Mouse (Mus musculus): ENCODE measurements at regions not wholly inside any gene's neighbourhood (a gene's known extent, or its start where the extent isn't known, plus 50 kb on each side); places are given as distances from the start of the nearest gene placed in this dataset.

- peak; percentile 10 for DNase-seq (ENCODE audit: low spot score)
- Histone ChIP-seq H3K4me3 (ENCODE audit: low read depth, low read length) (no peak overlapping the region), H3K4me1 (ENCODE audit: insufficient read depth, low read depth, low read length) (no peaks in the 10 kb centered on the region), H3K9ac (replicated peaks; ENCODE audit: low read depth) (no peak overlapping the region), H3K27me3 (replicated peaks; ENCODE audit: insufficient read depth, low read length) (no peaks in the 10 kb centered on the region), H3K9me3 (ENCODE audit: low read length) (no peaks in the 10 kb centered on the region), H3K36me3 (ENCODE audit: insufficient read depth, low read length) (no peaks in the 10 kb centered on the region), H3K4me2 (replicated peaks; ENCODE audit: low read depth, low read length) (no peak overlapping the region), H3K27ac (ENCODE audit: low read length) (no peak overlapping the region)
- TF ChIP-seq EP300 (IDR thresholded peaks at IDR 0.05), result no peak
- ATAC-seq, result no peak
- WGBS, result 85% methylated on average over 5 of the region's 5 CpGs
These were observed 265.7 kb upstream of the Kcnj16 start for GRCm38 (mm10) chr11:110702119-110702518.

GRCm38 (mm10) chr11:110703511-110703910, 264.3 kb upstream of the Kcnj16 start:
- no peak for DNase-seq (ENCODE audit: low spot score)
- no peak for ATAC-seq

GRCm38 (mm10) chr11:110707328-110707727, 260.5 kb upstream of the Kcnj16 start:
- H3K4me1 ChIP-seq (ENCODE audit: insufficient read depth, low read depth, low read length), result no peaks in the 10 kb centered on the region
- TF ChIP-seq EP300 (IDR thresholded peaks at IDR 0.05) (no peak), CTCF (IDR thresholded peaks at IDR 0.05) (no peak)
- no peak overlapping the region for H3K9ac ChIP-seq (replicated peaks; ENCODE audit: low read depth)
- H3K4me2 ChIP-seq (replicated peaks; ENCODE audit: low read depth, low read length), result no peak overlapping the region
- ATAC-seq (no peak), DNase-seq (ENCODE audit: low spot score) (no peak)
- H3K9me3 ChIP-seq (ENCODE audit: low read length), result no peaks in the 10 kb centered on the region
- H3K4me3 ChIP-seq (ENCODE audit: low read depth, low read length), result no peak overlapping the region
- H3K27ac ChIP-seq (ENCODE audit: low read length), result no peak overlapping the region
- WGBS, result 76% methylated on average over 4 of the region's 4 CpGs
- no peaks in the 10 kb centered on the region for H3K27me3 ChIP-seq (replicated peaks; ENCODE audit: insufficient read depth, low read length)
- no peaks in the 10 kb centered on the region for H3K36me3 ChIP-seq (ENCODE audit: insufficient read depth, low read length)

More at GRCm38 (mm10) chr11:110703511-110703910, 264.3 kb upstream of the Kcnj16 start:
- Histone ChIP-seq H3K4me1 (ENCODE audit: insufficient read depth, low read depth, low read length) (no peaks in the 10 kb centered on the region), H3K9ac (replicated peaks; ENCODE audit: low read depth) (no peak overlapping the region), H3K36me3 (ENCODE audit: insufficient read depth, low read length) (no peaks in the 10 kb centered on the region), H3K9me3 (ENCODE audit: low read length) (no peaks in the 10 kb centered on the region), H3K4me3 (ENCODE audit: low read depth, low read length) (no peak overlapping the region), H3K27me3 (replicated peaks; ENCODE audit: insufficient read depth, low read length) (no peaks in the 10 kb centered on the region), H3K4me2 (replicated peaks; ENCODE audit: low read depth, low read length) (no peak overlapping the region), H3K27ac (ENCODE audit: low read length) (no peak overlapping the region)
- TF ChIP-seq CTCF (IDR thresholded peaks at IDR 0.05) (no peak), EP300 (IDR thresholded peaks at IDR 0.05) (no peak)
- 81% methylated on average over 2 of the region's 2 CpGs for WGBS

- no peak for DNase-seq (ENCODE audit: low spot score)
- no peaks in the 10 kb centered on the region for H3K27me3 ChIP-seq (replicated peaks; ENCODE audit: insufficient read depth, low read length)
- H3K9ac ChIP-seq (replicated peaks; ENCODE audit: low read depth), result no peak overlapping the region
- H3K36me3 ChIP-seq (ENCODE audit: insufficient read depth, low read length), result no peaks in the 10 kb centered on the region
- H3K27ac ChIP-seq (ENCODE audit: low read length), result no peak overlapping the region
- no peaks in the 10 kb centered on the region for H3K4me1 ChIP-seq (ENCODE audit: insufficient read depth, low read depth, low read length)
- H3K4me2 ChIP-seq (replicated peaks; ENCODE audit: low read depth, low read length), result no peak overlapping the region
- H3K4me3 ChIP-seq (ENCODE audit: low read depth, low read length), result no peak overlapping the region
- no peak for TF ChIP-seq EP300 (IDR thresholded peaks at IDR 0.05)
- TF ChIP-seq CTCF (IDR thresholded peaks at IDR 0.05), result no peak
- no peaks in the 10 kb centered on the region for H3K9me3 ChIP-seq (ENCODE audit: low read length)
- WGBS, result 61% methylated on average over 2 of the region's 2 CpGs
- ATAC-seq, result no peak
These were observed 252.5 kb upstream of the Kcnj16 start for GRCm38 (mm10) chr11:110715300-110715699.

- H3K4me1 ChIP-seq (ENCODE audit: insufficient read depth, low read depth, low read length), result no peaks in the 10 kb centered on the region
- WGBS, result 61% methylated on average over 1 of the region's 1 CpGs
- no peak for DNase-seq (ENCODE audit: low spot score)
- TF ChIP-seq CTCF (IDR thresholded peaks at IDR 0.05) (no peak), EP300 (IDR thresholded peaks at IDR 0.05) (no peak)
- no peaks in the 10 kb centered on the region for H3K27me3 ChIP-seq (replicated peaks; ENCODE audit: insufficient read depth, low read length)
- H3K9ac ChIP-seq (replicated peaks; ENCODE audit: low read depth), result no peak overlapping the region
- no peak overlapping the region for H3K4me2 ChIP-seq (replicated peaks; ENCODE audit: low read depth, low read length)
- no peaks in the 10 kb centered on the region for H3K9me3 ChIP-seq (ENCODE audit: low read length)
- no peaks in the 10 kb centered on the region for H3K36me3 ChIP-seq (ENCODE audit: insufficient read depth, low read length)
- no peak for ATAC-seq
- no peak overlapping the region for H3K4me3 ChIP-seq (ENCODE audit: low read depth, low read length)
- no peak overlapping the region for H3K27ac ChIP-seq (ENCODE audit: low read length)
These were observed 251.5 kb upstream of the Kcnj16 start for GRCm38 (mm10) chr11:110716369-110716768.

GRCm38 (mm10) chr11:110722701-110723100, 245.1 kb upstream of the Kcnj16 start:
- TF ChIP-seq CTCF (IDR thresholded peaks at IDR 0.05), result no peak
- TF ChIP-seq EP300 (IDR thresholded peaks at IDR 0.05), result no peak
- DNase-seq (ENCODE audit: low spot score), result no peak
- Histone ChIP-seq H3K9ac (replicated peaks; ENCODE audit: low read depth) (no peak overlapping the region), H3K27me3 (replicated peaks; ENCODE audit: insufficient read depth, low read length) (no peaks in the 10 kb centered on the region), H3K9me3 (ENCODE audit: low read length) (no peaks in the 10 kb centered on the region), H3K4me2 (replicated peaks; ENCODE audit: low read depth, low read length) (no peak overlapping the region), H3K27ac (ENCODE audit: low read length) (no peak overlapping the region), H3K4me1 (ENCODE audit: insufficient read depth, low read depth, low read length) (no peaks in the 10 kb centered on the region), H3K36me3 (ENCODE audit: insufficient read depth, low read length) (no peaks in the 10 kb centered on the region), H3K4me3 (ENCODE audit: low read depth, low read length) (no peak overlapping the region)
- WGBS, result 72% methylated on average over 5 of the region's 5 CpGs
- ATAC-seq, result no peak

GRCm38 (mm10) chr11:110723971-110724370, 243.9 kb upstream of the Kcnj16 start:
- H3K36me3 ChIP-seq (ENCODE audit: insufficient read depth, low read length), result no peaks in the 10 kb centered on the region
- no peaks in the 10 kb centered on the region for H3K4me1 ChIP-seq (ENCODE audit: insufficient read depth, low read depth, low read length)
- no peak for DNase-seq (ENCODE audit: low spot score)
- 85% methylated on average over 6 of the region's 6 CpGs for WGBS
- H3K27me3 ChIP-seq (replicated peaks; ENCODE audit: insufficient read depth, low read length), result no peaks in the 10 kb centered on the region
- no peak for TF ChIP-seq EP300 (IDR thresholded peaks at IDR 0.05)
- no peak for TF ChIP-seq CTCF (IDR thresholded peaks at IDR 0.05)
- no peak overlapping the region for H3K27ac ChIP-seq (ENCODE audit: low read length)
- no peaks in the 10 kb centered on the region for H3K9me3 ChIP-seq (ENCODE audit: low read length)
- no peak overlapping the region for H3K4me2 ChIP-seq (replicated peaks; ENCODE audit: low read depth, low read length)
- no peak for ATAC-seq
- H3K9ac ChIP-seq (replicated peaks; ENCODE audit: low read depth), result no peak overlapping the region
- no peak overlapping the region for H3K4me3 ChIP-seq (ENCODE audit: low read depth, low read length)

All from lung, postnatal 0 days (tissue).